Mouse (Mus musculus) liver, embryonic 14.5 days (tissue): ENCODE results near the gene Ugdh.
A peak's percentile ranks its signal among the peaks of the same experiment; 100 is the strongest.

ENCODE experiments used
- CTCF ChIP-seq: IDR thresholded peaks from 2 replicates; pipeline ENCODE4 v1.5.1; 2016; ENCODE audit warnings: antibody characterized with exemption, low read depth, control low read depth
- EP300 ChIP-seq: IDR thresholded peaks from 2 replicates; pipeline ENCODE4 v1.6.1; 2016; ENCODE audit warnings: antibody characterized with exemption, low read depth

DNA sequence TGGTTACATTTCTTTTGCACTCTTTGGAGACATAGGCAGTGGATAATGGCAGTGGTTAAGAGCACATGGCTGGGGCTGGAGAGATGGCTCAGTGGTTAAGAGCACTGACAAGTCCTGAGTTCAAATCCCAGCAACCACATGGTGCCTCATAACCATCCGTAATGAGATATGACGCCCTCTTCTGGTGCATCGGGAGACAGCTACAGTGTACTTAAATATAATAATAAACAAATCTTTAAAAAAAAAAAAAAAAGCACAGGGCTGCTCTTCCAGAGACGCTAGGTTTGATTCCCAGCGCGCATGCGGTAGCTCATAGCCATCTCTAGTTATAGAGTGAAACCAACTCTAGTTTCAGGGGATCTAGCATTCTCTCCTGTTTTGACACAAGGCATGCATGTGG lies 41.3 kb downstream of the Ugdh start:
- TF ChIP-seq CTCF (0 out of 2 replicates have a peak, but pooled peaks have one; percentile 11), EP300 (no peak)
